Mouse (Mus musculus) layer of hippocampus, adult 18-20 months (tissue): Measurements from ENCODE around the gene Rai1. TPM values are rescaled to one million over a fixed set of nuclear protein-coding genes. Genes with fewer than 3 reads are reported as not detected.

Experiments
- DNase-seq, 2 experiments: peaks; one replicate each; pipeline ENCODE4 v3.0.0; 2022; ENCODE audit warnings: low spot score in 2 of 2
- microRNA-seq, 2 experiments: library from miRNA; unstranded; fragments of <30 nt; microRNA quantifications; one replicate each; pipeline ENCODE4 v1.2.0; 2021
- total RNA-seq, 2 experiments: library from RNA; stranded (reverse); gene quantifications; 2 replicates each; pipeline ENCODE4 v1.2.3; 2021

Gene Rai1
- total RNA-seq, 2 experiments from 2014 or later = 76.2 to 80.9 TPM

DNA sequence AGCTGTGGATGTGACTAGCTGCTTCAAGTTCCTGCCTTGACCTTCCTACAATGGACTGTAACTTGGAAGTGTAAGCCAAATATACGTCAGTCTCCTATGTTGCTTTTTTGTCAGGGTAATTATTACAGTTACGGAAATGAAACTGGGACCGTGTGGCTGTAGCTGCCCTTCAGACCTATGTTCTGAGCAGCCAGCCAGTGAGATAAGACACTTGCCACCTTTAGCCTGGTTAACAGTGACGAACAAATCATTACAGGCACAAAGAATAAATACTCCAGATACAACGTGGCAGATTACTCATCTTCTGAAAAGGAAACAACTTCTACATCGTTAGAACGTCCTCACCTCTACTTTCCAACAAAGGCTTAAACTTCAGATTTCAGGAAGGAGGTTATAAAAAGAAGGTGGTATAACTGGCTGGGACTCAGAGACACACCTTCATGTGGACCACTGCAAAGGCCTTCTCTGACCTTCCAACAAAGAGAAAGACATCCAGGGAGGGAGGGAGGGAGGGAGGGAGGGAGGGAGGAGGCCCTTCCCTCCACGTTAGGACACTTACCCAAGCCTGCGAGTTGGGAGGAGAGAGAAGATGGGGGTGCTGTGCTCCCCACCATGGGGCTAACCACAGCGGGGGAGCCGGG lies 139.8 kb downstream of the Rai1 start:
- no peak for DNase-seq

- no peak for DNase-seq
These were observed 141.3 kb downstream of the Rai1 start for GRCm38 (mm10) chr11:60246077-60246476.

- DNase-seq = no peak
These were observed 143.1 kb downstream of the Rai1 start for GRCm38 (mm10) chr11:60247753-60248550.

Small RNAs within 50 kb of the gene (microRNA-seq; reads per million reads assigned to microRNA genes)
- gene Mir6921 (0 reads per million in 2 experiments), gene Mir6922 (0 to 1.4 reads per million in 2 experiments)

Other genes with a start within 250 kb of the Rai1 start
- gene Med9, start 156.8 kb upstream of the Rai1 start, total RNA-seq = 10 to 100 TPM; 42.6 to 43.5 TPM
- 10 to 100 TPM; 58.8 to 74.2 TPM for gene Rasd1, start 140.1 kb upstream of the Rai1 start, total RNA-seq
- 1 to 10 TPM; 2.4 to 7.8 TPM for gene Pemt, start 58.5 kb upstream of the Rai1 start, total RNA-seq
- 10 to 100 TPM; 73.9 to 80.4 TPM for gene Srebf1, start 117.6 kb downstream of the Rai1 start, total RNA-seq
- gene Tom1l2, start 247.9 kb downstream of the Rai1 start, total RNA-seq = 100 to 1,000 TPM; 191 to 195 TPM
- gene Drc3, start 248.3 kb downstream of the Rai1 start, total RNA-seq = 1 to 10 TPM; 7.3 to 7.9 TPM